In the genomic region with DNA sequence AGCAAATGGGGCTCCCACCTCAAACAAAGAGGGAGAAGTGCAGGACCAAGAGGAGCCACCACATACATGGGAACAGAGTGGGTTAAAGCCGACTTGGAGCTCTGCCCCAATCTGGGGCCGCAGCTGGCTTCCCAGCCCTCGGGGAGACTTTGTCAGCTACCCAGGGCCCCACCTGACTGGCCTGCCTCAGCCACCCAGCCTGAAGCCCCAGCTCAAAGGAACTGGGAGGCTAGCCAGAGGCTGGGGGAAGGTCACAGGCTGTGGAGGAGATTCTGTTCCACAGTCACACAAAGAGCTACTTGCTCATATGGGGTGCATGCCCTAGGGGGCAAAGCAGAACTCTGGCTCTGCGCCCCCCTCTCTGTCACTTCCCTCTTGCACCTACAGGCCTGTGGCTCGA, we compare ENCODE assay signal across 13 mouse cellular contexts. TPM values are rescaled to one million over a fixed set of nuclear protein-coding genes. Genes with fewer than 3 reads are reported as not detected.
DNase-seq lines count a peak whose midpoint lies in the region; ATAC-seq lines count a peak whose summit lies in the region.
"Had no signal": no experiment of that assay in that cellular context is flagged by ENCODE, and none has a peak within 500 bp of the region (broad histone marks: within the 10 kb centered on the region; RNA-seq: fewer than 3 reads in every experiment).

No protein-coding gene starts in this region.

- no peak for ATAC-seq in neural tube, embryonic 12.5 days (ENCODE audit: low FRiP score, low read depth)
- ATAC-seq in embryonic facial prominence, embryonic 14.5 days (ENCODE audit: low read depth) = peak; percentile 11; the same call in 1 of the 2 replicates
- peak; percentile 26; the same call in 1 of the 2 replicates for ATAC-seq in hindbrain, embryonic 12.5 days (ENCODE audit: low FRiP score)
- ATAC-seq in midbrain, embryonic 15.5 days (replicated peaks) = no peak
- ATAC-seq in monocyte, adult 5-6 weeks (replicated peaks; ENCODE audit: insufficient number of reproducible peaks, low FRiP score, low TSS enrichment, poor library complexity, severe bottlenecking) = no peak
- ATAC-seq: liver, postnatal 0 days had no signal

- 50% methylated on average over 5 of the region's 5 CpGs for WGBS in neural tube, embryonic 12.5 days
- 25% methylated on average over 5 of the region's 5 CpGs for WGBS in embryonic facial prominence, embryonic 14.5 days
- WGBS in hindbrain, embryonic 12.5 days = 58% methylated on average over 5 of the region's 5 CpGs
- 39% methylated on average over 5 of the region's 5 CpGs for WGBS in midbrain, embryonic 15.5 days

- H3K9me3 ChIP-seq in neural tube, embryonic 12.5 days = no peaks in the 10 kb centered on the region
- H3K9me3 ChIP-seq in embryonic facial prominence, embryonic 14.5 days (ENCODE audit: control insufficient read depth, low read length) = no peaks in the 10 kb centered on the region
- no peaks in the 10 kb centered on the region for H3K9me3 ChIP-seq in hindbrain, embryonic 12.5 days (replicated peaks)
- H3K9me3 ChIP-seq in midbrain, embryonic 15.5 days = no peaks in the 10 kb centered on the region
- H3K9me3 ChIP-seq: heart, embryonic 13.5 days had no signal

- DNase-seq in neural tube, embryonic 10.5 days (ENCODE audit: extremely low spot score, low spot score) = no peak
- no peak for DNase-seq in embryonic facial prominence, embryonic 14.5 days (ENCODE audit: low spot score)
- DNase-seq in thymus, postnatal 36 days = no peak
- DNase-seq in thymus, postnatal 4 days = no peak
- DNase-seq: kidney, postnatal 36 days; liver, postnatal 0 days had no signal

- H3K4me2 ChIP-seq in neural tube, embryonic 12.5 days (replicated peaks) = no peak overlapping the region
- no peak overlapping the region for H3K4me2 ChIP-seq in embryonic facial prominence, embryonic 14.5 days (ENCODE audit: low read depth, low read length)
- H3K4me2 ChIP-seq in hindbrain, embryonic 12.5 days (replicated peaks) = no peak overlapping the region
- H3K4me2 ChIP-seq in midbrain, embryonic 15.5 days = no peak overlapping the region
- H3K4me2 ChIP-seq: heart, embryonic 13.5 days had no signal

- H3K27me3 ChIP-seq in neural tube, embryonic 12.5 days (replicated peaks) = no peaks in the 10 kb centered on the region
- H3K27me3 ChIP-seq in embryonic facial prominence, embryonic 14.5 days (replicated peaks; ENCODE audit: control insufficient read depth, insufficient read depth, low read length) = no peaks in the 10 kb centered on the region
- H3K27me3 ChIP-seq in hindbrain, embryonic 12.5 days = no peaks in the 10 kb centered on the region
- no peaks in the 10 kb centered on the region for H3K27me3 ChIP-seq in midbrain, embryonic 15.5 days (replicated peaks)
- H3K27me3 ChIP-seq: heart, embryonic 13.5 days had no signal

- H3K9ac ChIP-seq in neural tube, embryonic 12.5 days = no peak overlapping the region
- H3K9ac ChIP-seq in embryonic facial prominence, embryonic 14.5 days (ENCODE audit: low read depth, low read length) = peak overlapping the region; percentile 25; the same call in 1 of the 2 replicates
- no peak overlapping the region for H3K9ac ChIP-seq in hindbrain, embryonic 12.5 days
- H3K9ac ChIP-seq in midbrain, embryonic 15.5 days = no peak overlapping the region
- H3K9ac ChIP-seq: heart, embryonic 13.5 days; liver, postnatal 0 days had no signal

- H3K4me1 ChIP-seq in neural tube, embryonic 12.5 days = peaks cover 50% of the 10 kb centered on the region
- peaks cover 36% of the 10 kb centered on the region for H3K4me1 ChIP-seq in embryonic facial prominence, embryonic 14.5 days (ENCODE audit: control insufficient read depth, insufficient read depth, low read length)
- H3K4me1 ChIP-seq in hindbrain, embryonic 12.5 days = peaks cover 59% of the 10 kb centered on the region
- peaks cover 24% of the 10 kb centered on the region for H3K4me1 ChIP-seq in midbrain, embryonic 15.5 days

- no peaks in the 10 kb centered on the region; the same call in 1 of the 2 replicates for H3K36me3 ChIP-seq in neural tube, embryonic 12.5 days
- H3K36me3 ChIP-seq in embryonic facial prominence, embryonic 14.5 days (ENCODE audit: control insufficient read depth, insufficient read depth, low read length) = no peaks in the 10 kb centered on the region
- H3K36me3 ChIP-seq in hindbrain, embryonic 12.5 days = 0 out of 2 replicates have a peak, but pooled peaks cover 3% of the 10 kb centered on the region
- H3K36me3 ChIP-seq in midbrain, embryonic 15.5 days (replicated peaks) = no peaks in the 10 kb centered on the region
- H3K36me3 ChIP-seq: heart, embryonic 13.5 days had no signal

- peak overlapping the region; percentile 2; the same call in 1 of the 2 replicates for H3K27ac ChIP-seq in neural tube, embryonic 12.5 days
- no peak overlapping the region; the same call in 1 of the 2 replicates for H3K27ac ChIP-seq in embryonic facial prominence, embryonic 14.5 days (replicated peaks; ENCODE audit: low read depth, low read length)
- no peak overlapping the region for H3K27ac ChIP-seq in hindbrain, embryonic 12.5 days
- H3K27ac ChIP-seq in midbrain, embryonic 15.5 days = peak overlapping the region; percentile 4; the same call in 1 of the 2 replicates
- H3K27ac ChIP-seq: heart, embryonic 13.5 days had no signal

- no peak overlapping the region for H3K4me3 ChIP-seq in neural tube, embryonic 12.5 days
- no peak overlapping the region for H3K4me3 ChIP-seq in embryonic facial prominence, embryonic 14.5 days (ENCODE audit: low read depth, low read length)
- H3K4me3 ChIP-seq in hindbrain, embryonic 12.5 days = no peak overlapping the region
- no peak overlapping the region for H3K4me3 ChIP-seq in midbrain, embryonic 15.5 days
- H3K4me3 ChIP-seq: erythroblast, embryonic 14.5 days; heart, embryonic 13.5 days; myocyte had no signal

RNA-seq across cellular contexts. Expression of gene Zfp423, which starts 41.4 kb away (rescaled TPM):
- 47.4 and 48.5 TPM in 2 replicates for polyA plus RNA-seq in neural tube, embryonic 12.5 days (2016; fragmentation: Nextera tagmentation; extraction: Ambion mirVana)
- polyA plus RNA-seq in embryonic facial prominence, embryonic 14.5 days (2014; fragmentation: Nextera tagmentation; extraction: Ambion mirVana) = 23.1 and 24.8 TPM in 2 replicates
- polyA plus RNA-seq in hindbrain, embryonic 12.5 days (2016; fragmentation: Nextera tagmentation; extraction: Ambion mirVana) = 58.1 and 63.0 TPM in 2 replicates
- 35.1 and 35.7 TPM in 2 replicates for polyA plus RNA-seq in midbrain, embryonic 15.5 days (2015; fragmentation: Nextera tagmentation; extraction: Ambion mirVana)
- not detected in 3 replicates for total RNA-seq in monocyte, adult 5-6 weeks (2017)
- polyA plus RNA-seq: erythroblast, embryonic 14.5 days had no signal

Comparison
In these comparisons a context has a peak if more than half of its experiments do, and no peak if none do; other contexts are left out.
1. ATAC-seq: peak in embryonic facial prominence, embryonic 14.5 days (single experiment) and hindbrain, embryonic 12.5 days (single experiment); none in neural tube, embryonic 12.5 days (single experiment), midbrain, embryonic 15.5 days (single experiment) and monocyte, adult 5-6 weeks (single experiment).
2. H3K27ac ChIP-seq: peak in neural tube, embryonic 12.5 days (single experiment) and midbrain, embryonic 15.5 days (single experiment); none in embryonic facial prominence, embryonic 14.5 days (single experiment) and hindbrain, embryonic 12.5 days (single experiment).